Mouse (Mus musculus) bone marrow macrophage, adult 2 months (primary cell): ENCODE data around the gene Nbl1.

Experiments used
- CTCF ChIP-seq: IDR thresholded peaks from 2 replicates; pipeline ENCODE4 v1.5.1; 2012; ENCODE audit warnings: low read depth, mild to moderate bottlenecking, low read length, moderate library complexity
- POLR2A ChIP-seq: IDR thresholded peaks from 2 replicates; pipeline ENCODE4 v1.6.1; 2012; ENCODE audit warnings: mild to moderate bottlenecking, low read depth, low read length, borderline replicate concordance

DNA sequence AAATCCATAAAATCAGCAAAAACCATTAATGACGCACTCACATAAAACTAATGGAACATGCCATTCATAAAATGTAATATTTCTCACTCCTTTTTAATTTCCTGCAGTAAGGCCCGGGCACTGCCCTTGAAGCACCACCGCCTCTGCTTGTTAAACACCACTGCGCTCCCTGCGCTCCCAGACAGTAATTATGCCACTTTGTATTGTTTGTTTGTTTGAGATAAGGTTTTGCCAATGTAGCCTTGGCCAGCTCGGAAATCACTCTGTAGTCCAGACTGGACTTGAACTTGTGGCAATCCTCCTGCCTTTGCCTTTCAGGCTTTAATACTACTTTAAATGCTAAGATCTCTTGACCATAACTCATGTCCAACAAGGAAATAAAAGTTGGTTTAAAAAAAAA lies 32.1 kb upstream of the Nbl1 start:
- TF ChIP-seq POLR2A, result no peak
- no peak for TF ChIP-seq CTCF
